Mouse (Mus musculus) embryonic facial prominence, embryonic 15.5 days (tissue): ENCODE measurements around the gene Klk1b1. TPM values are rescaled to one million over a fixed set of nuclear protein-coding genes. Genes with fewer than 3 reads are reported as not detected.
"Not testable (repeated sequence)": the region's sequence is repeated elsewhere in the genome, so short reads cannot be mapped to it uniquely, and the experiment has no call there.

Experiments
- ATAC-seq: fragments of 200-750 bp; cut with Nextera tagmentation; 2 replicates; pipeline ENCODE4 v1.8.0; 2017; ENCODE audit warnings: low read depth, moderate TSS enrichment; ENCODE audit not compliant: insufficient number of reproducible peaks, low FRiP score, low TSS enrichment
- H3K27ac ChIP-seq: fragments of 300-500 bp; sonication (generic); replicated peaks from 2 replicates; pipeline ENCODE4 v1.5.1; 2015; ENCODE audit warnings: mild to moderate bottlenecking, inconsistent platforms
- H3K27me3 ChIP-seq: fragments of 300-500 bp; sonication (generic); 2 replicates; pipeline ENCODE4 v1.6.1; 2015; ENCODE audit warnings: inconsistent platforms
- H3K36me3 ChIP-seq: fragments of 300-500 bp; sonication (generic); 2 replicates; pipeline ENCODE4 v1.6.1; 2015; ENCODE audit warnings: mild to moderate bottlenecking, inconsistent platforms
- H3K4me1 ChIP-seq: fragments of 300-500 bp; sonication (generic); 2 replicates; pipeline ENCODE4 v1.6.1; 2015; ENCODE audit warnings: inconsistent platforms
- H3K4me2 ChIP-seq: fragments of 300-500 bp; sonication (generic); replicated peaks from 2 replicates; pipeline ENCODE4 v1.6.1; 2015; ENCODE audit warnings: mild to moderate bottlenecking, inconsistent platforms
- H3K4me3 ChIP-seq: fragments of 300-500 bp; sonication (generic); replicated peaks from 2 replicates; pipeline ENCODE4 v1.5.1; 2015; ENCODE audit warnings: mild to moderate bottlenecking, inconsistent platforms
- H3K9ac ChIP-seq: fragments of 300-500 bp; sonication (generic); 2 replicates; pipeline ENCODE4 v1.6.1; 2015; ENCODE audit warnings: inconsistent platforms
- H3K9me3 ChIP-seq: fragments of 300-500 bp; sonication (generic); replicated peaks from 2 replicates; pipeline ENCODE4 v1.6.1; 2016; ENCODE audit warnings: inconsistent platforms
- WGBS: fragments of 180-500 bp; shearing (Covaris S2); methylation state at CpG from one replicate; pipeline ENCODE4 v1.1.7; 2015; 5-methylcytosine and 5-hydroxymethylcytosine counted together
- polyA plus RNA-seq: library from polyadenylated mRNA; unstranded; fragments of >200 nt; fragmentation: Nextera tagmentation; extraction: Ambion mirVana; gene quantifications from 2 replicates; pipeline ENCODE4 v1.2.1, GENCODE M21; 2015

The Klk1b1 gene
- polyA plus RNA-seq, 1 experiment from 2014 or later, result not detected

GRCm38 (mm10) chr7:43936551-43936950 lies 30.0 kb upstream of the Klk1b1 start:
- Histone ChIP-seq H3K9ac (no peak overlapping the region), H3K4me2 (no peak overlapping the region), H3K36me3 (no peaks in the 10 kb centered on the region), H3K27me3 (no peaks in the 10 kb centered on the region), H3K4me3 (no peak overlapping the region), H3K27ac (no peak overlapping the region), H3K9me3 (no peaks in the 10 kb centered on the region), H3K4me1 (no peaks in the 10 kb centered on the region)
- no peak for ATAC-seq
- WGBS, result 82% methylated on average over 14 of the region's 14 CpGs

GRCm38 (mm10) chr7:43942293-43942692 lies 24.3 kb upstream of the Klk1b1 start:
- 62% methylated on average over 3 of the region's 3 CpGs for WGBS
- H3K9me3 ChIP-seq, ATAC-seq: not testable (repeated sequence)

GRCm38 (mm10) chr7:43944727-43945264 lies 21.8 kb upstream of the Klk1b1 start:
- Histone ChIP-seq H3K9me3 (no peaks in the 10 kb centered on the region), H3K36me3 (no peaks in the 10 kb centered on the region), H3K4me2 (no peak overlapping the region), H3K4me1 (no peaks in the 10 kb centered on the region), H3K4me3 (no peak overlapping the region), H3K27ac (no peak overlapping the region), H3K27me3 (no peaks in the 10 kb centered on the region), H3K9ac (no peak overlapping the region)
- ATAC-seq, result no peak
- 75% methylated on average over 3 of the region's 3 CpGs for WGBS

More at GRCm38 (mm10) chr7:43942293-43942692, 24.3 kb upstream of the Klk1b1 start:
- H3K9ac ChIP-seq, H3K36me3 ChIP-seq, H3K27ac ChIP-seq, H3K4me3 ChIP-seq, H3K4me2 ChIP-seq, H3K27me3 ChIP-seq, H3K4me1 ChIP-seq: not testable (repeated sequence)

GRCm38 (mm10) chr7:43950364-43950763 lies 16.2 kb upstream of the Klk1b1 start, which contains the start of gene Klk1b8:
Gene Klk1b8, plus strand, starts transcription at chr7:43950664.
- Histone ChIP-seq H3K9ac (no peak within 1 kb of the TSS), H3K36me3 (no peaks in the 10 kb centered on the region), H3K9me3 (no peaks in the 10 kb centered on the region), H3K4me1 (no peaks in the 10 kb centered on the region), H3K27ac (no peak within 1 kb of the TSS), H3K4me3 (no peak within 1 kb of the TSS), H3K27me3 (no peaks in the 10 kb centered on the region), H3K4me2 (no peak within 1 kb of the TSS)
- ATAC-seq, result no peak
- 70% methylated on average over 2 of the region's 2 CpGs for WGBS

- Histone ChIP-seq H3K4me3 (no peak overlapping the region), H3K27ac (no peak overlapping the region), H3K36me3 (no peaks in the 10 kb centered on the region), H3K4me2 (no peak overlapping the region), H3K9me3 (no peaks in the 10 kb centered on the region), H3K9ac (no peak overlapping the region), H3K27me3 (no peaks in the 10 kb centered on the region), H3K4me1 (no peaks in the 10 kb centered on the region)
- ATAC-seq, result no peak
- 59% methylated on average over 4 of the region's 4 CpGs for WGBS
These were observed 13.8 kb upstream of the Klk1b1 start for GRCm38 (mm10) chr7:43952703-43953102.

GRCm38 (mm10) chr7:43967058-43967457 lies 507 bp downstream of the Klk1b1 start:
- ATAC-seq, result no peak
- WGBS, result 68% methylated on average over 3 of the region's 3 CpGs
- no peak overlapping the region for H3K4me2 ChIP-seq
- no peak overlapping the region for H3K27ac ChIP-seq
- H3K9ac ChIP-seq, result no peak overlapping the region
- no peaks in the 10 kb centered on the region for H3K36me3 ChIP-seq
- no peaks in the 10 kb centered on the region for H3K9me3 ChIP-seq
- no peaks in the 10 kb centered on the region for H3K4me1 ChIP-seq
- no peaks in the 10 kb centered on the region for H3K27me3 ChIP-seq
- no peak overlapping the region for H3K4me3 ChIP-seq

- Histone ChIP-seq H3K27me3 (no peaks in the 10 kb centered on the region), H3K4me2 (no peak overlapping the region), H3K9me3 (no peaks in the 10 kb centered on the region), H3K4me1 (no peaks in the 10 kb centered on the region), H3K9ac (no peak overlapping the region), H3K4me3 (no peak overlapping the region), H3K27ac (no peak overlapping the region), H3K36me3 (no peaks in the 10 kb centered on the region)
- WGBS, result 75% methylated on average over 2 of the region's 2 CpGs
- no peak for ATAC-seq
These were observed 1.1 kb downstream of the Klk1b1 start for GRCm38 (mm10) chr7:43967612-43968011.

- not testable (repeated sequence) for ATAC-seq, H3K4me2 ChIP-seq, H3K27ac ChIP-seq, H3K4me3 ChIP-seq, H3K9me3 ChIP-seq, H3K4me1 ChIP-seq, H3K9ac ChIP-seq, H3K27me3 ChIP-seq, H3K36me3 ChIP-seq
- 72% methylated on average over 1 of the region's 1 CpGs for WGBS
These were observed 9.2 kb downstream of the Klk1b1 start, which contains the start of gene Klk1b9 for GRCm38 (mm10) chr7:43975761-43976160. Gene Klk1b9, plus strand, starts transcription at chr7:43976061.

- H3K4me1 ChIP-seq, result no peaks in the 10 kb centered on the region
- H3K4me2 ChIP-seq, result no peak overlapping the region
- no peak for ATAC-seq
- H3K4me3 ChIP-seq, result no peak overlapping the region
- H3K36me3 ChIP-seq, result no peaks in the 10 kb centered on the region
- H3K27ac ChIP-seq, result no peak overlapping the region
- no peak overlapping the region for H3K9ac ChIP-seq
- no peaks in the 10 kb centered on the region for H3K9me3 ChIP-seq
- no peaks in the 10 kb centered on the region for H3K27me3 ChIP-seq
These were observed 19.1 kb downstream of the Klk1b1 start for GRCm38 (mm10) chr7:43985657-43986056.

- not testable (repeated sequence) for H3K27me3 ChIP-seq, H3K9me3 ChIP-seq, H3K4me2 ChIP-seq, H3K4me1 ChIP-seq, H3K27ac ChIP-seq, H3K36me3 ChIP-seq, H3K4me3 ChIP-seq, H3K9ac ChIP-seq, ATAC-seq
- 48% methylated on average over 1 of the region's 1 CpGs for WGBS
These were observed 28.3 kb downstream of the Klk1b1 start for GRCm38 (mm10) chr7:43994821-43995220.

- H3K9me3 ChIP-seq, H3K9ac ChIP-seq, H3K27ac ChIP-seq, H3K4me2 ChIP-seq, H3K4me1 ChIP-seq, ATAC-seq, H3K36me3 ChIP-seq, H3K27me3 ChIP-seq, H3K4me3 ChIP-seq: not testable (repeated sequence)
- WGBS, result 76% methylated on average over 4 of the region's 4 CpGs
These were observed 29.0 kb downstream of the Klk1b1 start, which contains the start of gene Klk1b11 for GRCm38 (mm10) chr7:43995577-43995976. Gene Klk1b11, plus strand, starts transcription at chr7:43995877.

- no peak overlapping the region for H3K4me2 ChIP-seq
- no peaks in the 10 kb centered on the region for H3K4me1 ChIP-seq
- no peak overlapping the region for H3K27ac ChIP-seq
- H3K27me3 ChIP-seq, result no peaks in the 10 kb centered on the region
- H3K9ac ChIP-seq, result no peak overlapping the region
- H3K36me3 ChIP-seq, result no peaks in the 10 kb centered on the region
- H3K9me3 ChIP-seq, result no peaks in the 10 kb centered on the region
- no peak overlapping the region for H3K4me3 ChIP-seq
- no peak for ATAC-seq
These were observed 38.3 kb downstream of the Klk1b1 start for GRCm38 (mm10) chr7:44004847-44005246.
